Mouse (Mus musculus) midbrain, embryonic 10.5 days (tissue): ENCODE measurements around the gene Tpst2. TPM values are rescaled to one million over a fixed set of nuclear protein-coding genes. Genes with fewer than 3 reads are reported as not detected.

Experiments used
- DNase-seq: peaks from one replicate; pipeline ENCODE4 v3.0.0-alpha.2; 2017; ENCODE audit warnings: low spot score
- H3K27ac ChIP-seq: fragments of 300-500 bp; sonication (generic); replicated peaks from 2 replicates; pipeline ENCODE4 v1.5.1; 2016; ENCODE audit warnings: mild to moderate bottlenecking
- H3K27me3 ChIP-seq: fragments of 300-500 bp; sonication (generic); 2 replicates; pipeline ENCODE4 v1.6.1; 2016; ENCODE audit warnings: low read depth, mild to moderate bottlenecking; ENCODE audit not compliant: poor library complexity, severe bottlenecking
- H3K36me3 ChIP-seq: fragments of 300-500 bp; sonication (generic); 2 replicates; pipeline ENCODE4 v1.6.1; 2016; ENCODE audit warnings: mild to moderate bottlenecking, moderate library complexity
- H3K4me1 ChIP-seq: fragments of 300-500 bp; sonication (generic); 2 replicates; pipeline ENCODE4 v1.6.1; 2016
- H3K4me3 ChIP-seq: fragments of 300-500 bp; sonication (generic); 2 replicates; pipeline ENCODE4 v1.5.1; 2016; ENCODE audit warnings: mild to moderate bottlenecking, moderate library complexity
- H3K9me3 ChIP-seq: fragments of 300-500 bp; sonication (generic); replicated peaks from 2 replicates; pipeline ENCODE4 v1.6.1; 2016; ENCODE audit warnings: mild to moderate bottlenecking
- WGBS: fragments of 180-500 bp; shearing (Covaris S2); methylation state at CpG from one replicate; pipeline ENCODE4 v1.1.7; 2016; 5-methylcytosine and 5-hydroxymethylcytosine counted together
- polyA plus RNA-seq: library from polyadenylated mRNA; unstranded; fragments of >200 nt; fragmentation: Nextera tagmentation; extraction: Ambion mirVana; gene quantifications from 2 replicates; pipeline ENCODE4 v1.2.1, GENCODE M21; 2016

The Tpst2 gene
- 35.9 and 37.0 TPM in 2 replicates for polyA plus RNA-seq

- peaks cover 12% of the 10 kb centered on the region for H3K27me3 ChIP-seq
- H3K36me3 ChIP-seq: no peaks in the 10 kb centered on the region
- H3K9me3 ChIP-seq: no peaks in the 10 kb centered on the region
- peak; percentile 100 for DNase-seq
- H3K4me1 ChIP-seq: peaks cover 92% of the 10 kb centered on the region
- WGBS: under 1% methylated on average over 62 of the region's 62 CpGs
- peak within 1 kb of the TSS; percentile 89 for H3K27ac ChIP-seq
- H3K4me3 ChIP-seq: peak within 1 kb of the TSS; percentile 87
Measured at GRCm38 (mm10) chr5:112276267-112276873, at the start of gene Tpst2. Tpst2 (plus strand) TSS chr5:112276691.

GRCm38 (mm10) chr5:112227354-112227753 is 49.1 kb upstream of the Tpst2 start:
- Histone ChIP-seq H3K27me3 (peaks cover 39% of the 10 kb centered on the region), H3K4me1 (peaks cover 88% of the 10 kb centered on the region), H3K27ac (peak overlapping the region; percentile 99), H3K9me3 (no peaks in the 10 kb centered on the region), H3K36me3 (peaks cover 40% of the 10 kb centered on the region), H3K4me3 (peak overlapping the region; percentile 79)
- WGBS: under 1% methylated on average over 30 of the region's 30 CpGs
- DNase-seq: peak; percentile 50

GRCm38 (mm10) chr5:112227898-112228239 is 48.6 kb upstream of the Tpst2 start:
- Histone ChIP-seq H3K27me3 (peaks cover 39% of the 10 kb centered on the region), H3K9me3 (no peaks in the 10 kb centered on the region), H3K4me3 (peak overlapping the region; percentile 79), H3K27ac (peak overlapping the region; percentile 99), H3K4me1 (peaks cover 85% of the 10 kb centered on the region), H3K36me3 (peaks cover 35% of the 10 kb centered on the region)
- DNase-seq: no peak
- under 1% methylated on average over 13 of the region's 13 CpGs for WGBS

- H3K4me3 ChIP-seq: peak overlapping the region; percentile 79
- no peaks in the 10 kb centered on the region for H3K9me3 ChIP-seq
- H3K36me3 ChIP-seq: peaks cover 29% of the 10 kb centered on the region
- under 1% methylated on average over 57 of the region's 57 CpGs for WGBS
- H3K27ac ChIP-seq: peak overlapping the region; percentile 99
- peak; percentile 89 for DNase-seq
- peaks cover 39% of the 10 kb centered on the region for H3K27me3 ChIP-seq
- H3K4me1 ChIP-seq: peaks cover 79% of the 10 kb centered on the region
Measured at GRCm38 (mm10) chr5:112228240-112229076, 48.0 kb upstream of the Tpst2 start.

GRCm38 (mm10) chr5:112235806-112236205 is 40.7 kb upstream of the Tpst2 start:
- no peak for DNase-seq
- H3K27me3 ChIP-seq: peaks cover 11% of the 10 kb centered on the region
- peak overlapping the region; percentile 98 for H3K27ac ChIP-seq
- WGBS: 71% methylated on average over 5 of the region's 5 CpGs
- H3K4me3 ChIP-seq: no peak overlapping the region
- no peaks in the 10 kb centered on the region for H3K36me3 ChIP-seq
- H3K4me1 ChIP-seq: peaks cover 72% of the 10 kb centered on the region
- H3K9me3 ChIP-seq: no peaks in the 10 kb centered on the region; the same call in 1 of the 2 replicates

- Histone ChIP-seq H3K27ac (peak overlapping the region; percentile 98), H3K4me1 (peaks cover 75% of the 10 kb centered on the region), H3K36me3 (no peaks in the 10 kb centered on the region), H3K27me3 (peaks cover 11% of the 10 kb centered on the region), H3K4me3 (peak overlapping the region; percentile 46), H3K9me3 (no peaks in the 10 kb centered on the region; the same call in 1 of the 2 replicates)
- DNase-seq: no peak
- 65% methylated on average over 2 of the region's 2 CpGs for WGBS
Measured at GRCm38 (mm10) chr5:112236631-112237030, 39.9 kb upstream of the Tpst2 start.

- WGBS: 2% methylated on average over 16 of the region's 16 CpGs
- peak overlapping the region; percentile 98 for H3K27ac ChIP-seq
- H3K4me3 ChIP-seq: peak overlapping the region; percentile 46
- peaks cover 11% of the 10 kb centered on the region for H3K27me3 ChIP-seq
- peaks cover 71% of the 10 kb centered on the region for H3K4me1 ChIP-seq
- H3K9me3 ChIP-seq: no peaks in the 10 kb centered on the region; the same call in 1 of the 2 replicates
- peak; percentile 93 for DNase-seq
- no peaks in the 10 kb centered on the region for H3K36me3 ChIP-seq
Measured at GRCm38 (mm10) chr5:112237439-112237838, 39.1 kb upstream of the Tpst2 start.

- Histone ChIP-seq H3K9me3 (no peaks in the 10 kb centered on the region; the same call in 1 of the 2 replicates), H3K4me3 (peak overlapping the region; percentile 46), H3K4me1 (peaks cover 71% of the 10 kb centered on the region), H3K27ac (peak overlapping the region; percentile 98), H3K36me3 (no peaks in the 10 kb centered on the region), H3K27me3 (peaks cover 11% of the 10 kb centered on the region)
- 43% methylated on average over 9 of the region's 9 CpGs for WGBS
- peak; percentile 74 for DNase-seq
Measured at GRCm38 (mm10) chr5:112237866-112238570, 38.5 kb upstream of the Tpst2 start.

- Histone ChIP-seq H3K4me3 (peak overlapping the region; percentile 2; the same call in 1 of the 2 replicates), H3K36me3 (no peaks in the 10 kb centered on the region), H3K4me1 (peaks cover 74% of the 10 kb centered on the region), H3K27ac (peak overlapping the region; percentile 98), H3K9me3 (no peaks in the 10 kb centered on the region; the same call in 1 of the 2 replicates), H3K27me3 (peaks cover 11% of the 10 kb centered on the region)
- peak; percentile 57 for DNase-seq
- 69% methylated on average over 3 of the region's 3 CpGs for WGBS
Measured at GRCm38 (mm10) chr5:112238781-112239482, 37.6 kb upstream of the Tpst2 start.

GRCm38 (mm10) chr5:112240761-112241160 is 35.7 kb upstream of the Tpst2 start:
- Histone ChIP-seq H3K4me1 (peaks cover 80% of the 10 kb centered on the region), H3K27ac (peak overlapping the region; percentile 98), H3K9me3 (no peaks in the 10 kb centered on the region; the same call in 1 of the 2 replicates), H3K36me3 (no peaks in the 10 kb centered on the region), H3K27me3 (peaks cover 11% of the 10 kb centered on the region), H3K4me3 (peak overlapping the region; percentile 26; the same call in 1 of the 2 replicates)
- DNase-seq: peak; percentile 90
- 3% methylated on average over 10 of the region's 10 CpGs for WGBS

- peaks cover 74% of the 10 kb centered on the region for H3K4me1 ChIP-seq
Measured at GRCm38 (mm10) chr5:112241849-112242248, 34.6 kb upstream of the Tpst2 start.

GRCm38 (mm10) chr5:112242361-112242778 is 34.1 kb upstream of the Tpst2 start:
- peaks cover 74% of the 10 kb centered on the region for H3K4me1 ChIP-seq
- 0 out of 2 replicates have a peak overlapping the region, but pooled peaks have one; percentile 23 for H3K27ac ChIP-seq

More at GRCm38 (mm10) chr5:112241849-112242248, 34.6 kb upstream of the Tpst2 start:
- H3K36me3 ChIP-seq: no peaks in the 10 kb centered on the region
- H3K27me3 ChIP-seq: peaks cover 11% of the 10 kb centered on the region
- peak overlapping the region; percentile 23; the same call in 1 of the 2 replicates for H3K27ac ChIP-seq
- no peaks in the 10 kb centered on the region for H3K9me3 ChIP-seq
- no peak overlapping the region for H3K4me3 ChIP-seq
- DNase-seq: no peak
- 83% methylated on average over 2 of the region's 2 CpGs for WGBS

More at GRCm38 (mm10) chr5:112242361-112242778, 34.1 kb upstream of the Tpst2 start:
- no peak for DNase-seq
- WGBS: 82% methylated on average over 5 of the region's 5 CpGs
- H3K4me3 ChIP-seq: no peak overlapping the region
- no peaks in the 10 kb centered on the region for H3K36me3 ChIP-seq
- no peaks in the 10 kb centered on the region for H3K9me3 ChIP-seq
- peaks cover 11% of the 10 kb centered on the region for H3K27me3 ChIP-seq
